Mouse (Mus musculus) neural tube, embryonic 11.5 days (tissue): ENCODE measurements around the gene Slco1a5. TPM values are rescaled to one million over a fixed set of nuclear protein-coding genes. Genes with fewer than 3 reads are reported as not detected.

Experiments used
- ATAC-seq: fragments of 200-750 bp; cut with Nextera tagmentation; 2 replicates; pipeline ENCODE4 v1.8.0; 2017; ENCODE audit warnings: moderate number of reproducible peaks, mild to moderate bottlenecking, moderate TSS enrichment, moderate library complexity; ENCODE audit not compliant: insufficient read depth, low FRiP score, low TSS enrichment
- DNase-seq: peaks from one replicate; pipeline ENCODE4 v3.0.0-alpha.2; 2015; ENCODE audit warnings: low spot score
- H3K27ac ChIP-seq: fragments of 300-500 bp; sonication (generic); 2 replicates; pipeline ENCODE4 v1.5.1; 2014; ENCODE audit warnings: low read depth, mild to moderate bottlenecking, low read length
- H3K27me3 ChIP-seq: fragments of 300-500 bp; sonication (generic); 2 replicates; pipeline ENCODE4 v1.6.1; 2014; ENCODE audit warnings: mild to moderate bottlenecking, low read length, mixed read lengths; ENCODE audit not compliant: control insufficient read depth, insufficient read depth
- H3K36me3 ChIP-seq: fragments of 300-500 bp; sonication (generic); 2 replicates; pipeline ENCODE4 v1.6.1; 2014; ENCODE audit warnings: mild to moderate bottlenecking, low read length, moderate library complexity, mixed read lengths; ENCODE audit not compliant: control insufficient read depth, insufficient read depth
- H3K4me1 ChIP-seq: fragments of 300-500 bp; sonication (generic); 2 replicates; pipeline ENCODE4 v1.6.1; 2014; ENCODE audit warnings: low read length, mixed read lengths; ENCODE audit not compliant: control insufficient read depth, insufficient read depth
- H3K4me2 ChIP-seq: fragments of 300-500 bp; sonication (generic); 2 replicates; pipeline ENCODE4 v1.6.1; 2014; ENCODE audit warnings: low read depth, mild to moderate bottlenecking, moderate library complexity
- H3K4me3 ChIP-seq: fragments of 300-500 bp; sonication (generic); 2 replicates; pipeline ENCODE4 v1.5.1; 2014; ENCODE audit warnings: low read depth, low read length
- H3K9ac ChIP-seq: fragments of 300-500 bp; sonication (generic); 2 replicates; pipeline ENCODE4 v1.6.1; 2014; ENCODE audit warnings: mild to moderate bottlenecking, low read length
- H3K9me3 ChIP-seq: fragments of 300-500 bp; sonication (generic); 2 replicates; pipeline ENCODE4 v1.6.1; 2016; ENCODE audit warnings: low read length; ENCODE audit not compliant: control insufficient read depth
- WGBS: fragments of 180-500 bp; shearing (Covaris S2); extraction: QIAGEN DNeasy Blood & Tissue Kit; methylation state at CpG from one replicate; pipeline ENCODE4 v1.1.7; 2014; 5-methylcytosine and 5-hydroxymethylcytosine counted together
- polyA plus RNA-seq: library from polyadenylated mRNA; unstranded; fragments of >200 nt; fragmentation: Nextera tagmentation; extraction: Ambion mirVana; gene quantifications from 2 replicates; pipeline ENCODE4 v1.2.1, GENCODE M21; 2014

Gene Slco1a5
- polyA plus RNA-seq, 1 experiment from 2014 or later: 0.12 TPM

- 77% methylated on average over 1 of the region's 1 CpGs for WGBS
- H3K4me1 ChIP-seq: no peaks in the 10 kb centered on the region
- no peak overlapping the region for H3K4me3 ChIP-seq
- H3K27me3 ChIP-seq: no peaks in the 10 kb centered on the region
- no peaks in the 10 kb centered on the region for H3K9me3 ChIP-seq
- H3K4me2 ChIP-seq: no peak overlapping the region
- DNase-seq: no peak
- no peak for ATAC-seq
- H3K9ac ChIP-seq: no peak overlapping the region
- no peak overlapping the region for H3K27ac ChIP-seq
- H3K36me3 ChIP-seq: no peaks in the 10 kb centered on the region
Observed at GRCm38 (mm10) chr6:142239468-142239867, 83.3 kb downstream of the Slco1a5 start.

GRCm38 (mm10) chr6:142220138-142220537 is 102.6 kb downstream of the Slco1a5 start:
- Histone ChIP-seq H3K4me3 (no peak overlapping the region), H3K9ac (no peak overlapping the region), H3K4me1 (no peaks in the 10 kb centered on the region), H3K27me3 (no peaks in the 10 kb centered on the region), H3K36me3 (no peaks in the 10 kb centered on the region), H3K4me2 (no peak overlapping the region), H3K9me3 (no peaks in the 10 kb centered on the region), H3K27ac (no peak overlapping the region)
- no peak for DNase-seq
- no peak for ATAC-seq

GRCm38 (mm10) chr6:142211821-142212220 is 111.0 kb downstream of the Slco1a5 start:
- no peak overlapping the region for H3K27ac ChIP-seq
- no peak overlapping the region for H3K4me2 ChIP-seq
- DNase-seq (no peak), ATAC-seq (no peak)
- H3K9me3 ChIP-seq: no peaks in the 10 kb centered on the region
- no peaks in the 10 kb centered on the region for H3K36me3 ChIP-seq
- H3K4me1 ChIP-seq: no peaks in the 10 kb centered on the region
- no peaks in the 10 kb centered on the region for H3K27me3 ChIP-seq
- H3K9ac ChIP-seq: no peak overlapping the region
- no peak overlapping the region for H3K4me3 ChIP-seq

GRCm38 (mm10) chr6:142209749-142210148 is 113.0 kb downstream of the Slco1a5 start:
- Histone ChIP-seq H3K9ac (no peak overlapping the region), H3K27ac (no peak overlapping the region), H3K9me3 (no peaks in the 10 kb centered on the region), H3K4me1 (no peaks in the 10 kb centered on the region), H3K4me2 (no peak overlapping the region), H3K27me3 (no peaks in the 10 kb centered on the region), H3K36me3 (no peaks in the 10 kb centered on the region), H3K4me3 (no peak overlapping the region)
- ATAC-seq (no peak), DNase-seq (no peak)

- H3K9ac ChIP-seq: no peak within 1 kb of the TSS
- no peaks in the 10 kb centered on the region for H3K36me3 ChIP-seq
- no peak within 1 kb of the TSS for H3K27ac ChIP-seq
- DNase-seq (no peak), ATAC-seq (no peak)
- 92% methylated on average over 4 of the region's 4 CpGs for WGBS
- H3K9me3 ChIP-seq: no peaks in the 10 kb centered on the region
- no peak within 1 kb of the TSS for H3K4me3 ChIP-seq
- H3K4me1 ChIP-seq: no peaks in the 10 kb centered on the region
- H3K27me3 ChIP-seq: no peaks in the 10 kb centered on the region
- H3K4me2 ChIP-seq: no peak within 1 kb of the TSS
Observed at GRCm38 (mm10) chr6:142208421-142208820, 114.4 kb downstream of the Slco1a5 start, which contains the start of gene Slco1a6. Gene Slco1a6 (minus strand): TSS chr6:142208521.

GRCm38 (mm10) chr6:142200524-142200923 is 122.3 kb downstream of the Slco1a5 start:
- Histone ChIP-seq H3K36me3 (no peaks in the 10 kb centered on the region), H3K4me2 (no peak overlapping the region), H3K9ac (no peak overlapping the region), H3K4me3 (no peak overlapping the region), H3K27ac (no peak overlapping the region), H3K9me3 (no peaks in the 10 kb centered on the region), H3K27me3 (no peaks in the 10 kb centered on the region), H3K4me1 (no peaks in the 10 kb centered on the region)
- DNase-seq: no peak
- ATAC-seq: no peak

GRCm38 (mm10) chr6:142194245-142194644 is 128.5 kb downstream of the Slco1a5 start:
- Histone ChIP-seq H3K9me3 (no peaks in the 10 kb centered on the region), H3K4me3 (no peak overlapping the region)
- 88% methylated on average over 8 of the region's 8 CpGs for WGBS

GRCm38 (mm10) chr6:142191962-142192361 is 130.8 kb downstream of the Slco1a5 start:
- Histone ChIP-seq H3K4me2 (no peak overlapping the region), H3K36me3 (no peaks in the 10 kb centered on the region), H3K4me3 (no peak overlapping the region), H3K4me1 (no peaks in the 10 kb centered on the region), H3K27ac (no peak overlapping the region), H3K9ac (no peak overlapping the region), H3K27me3 (no peaks in the 10 kb centered on the region), H3K9me3 (no peaks in the 10 kb centered on the region)
- ATAC-seq (no peak), DNase-seq (no peak)
- WGBS: 94% methylated on average over 1 of the region's 1 CpGs

More at GRCm38 (mm10) chr6:142194245-142194644, 128.5 kb downstream of the Slco1a5 start:
- Histone ChIP-seq H3K4me1 (no peaks in the 10 kb centered on the region), H3K36me3 (no peaks in the 10 kb centered on the region), H3K4me2 (no peak overlapping the region), H3K27me3 (no peaks in the 10 kb centered on the region), H3K9ac (no peak overlapping the region), H3K27ac (no peak overlapping the region)
- DNase-seq: no peak
- no peak for ATAC-seq

GRCm38 (mm10) chr6:142187426-142187825 is 135.4 kb downstream of the Slco1a5 start:
- no peaks in the 10 kb centered on the region for H3K36me3 ChIP-seq
- H3K27me3 ChIP-seq: no peaks in the 10 kb centered on the region
- 89% methylated on average over 3 of the region's 3 CpGs for WGBS
- H3K9me3 ChIP-seq: no peaks in the 10 kb centered on the region
- H3K9ac ChIP-seq: no peak overlapping the region
- H3K4me1 ChIP-seq: no peaks in the 10 kb centered on the region
- ATAC-seq: no peak
- H3K4me3 ChIP-seq: no peak overlapping the region
- no peak overlapping the region for H3K4me2 ChIP-seq
- no peak overlapping the region for H3K27ac ChIP-seq
- no peak for DNase-seq
